Mouse (Mus musculus): ENCODE data around the gene Naga. TPM values are rescaled to one million over a fixed set of nuclear protein-coding genes. Genes with fewer than 3 reads are reported as not detected.

Naga gene
- polyA plus RNA-seq, 1 experiment from 2014 or later = 35.9 TPM

GRCm38 (mm10) chr15:82354126-82354945 is 15.6 kb upstream of the Naga start, which contains the start of gene Ndufa6:
TSS of gene Ndufa6 (minus strand) at chr15:82354322.
- DNase-seq (ENCODE audit: low spot score) = peak; percentile 99

- no peak for DNase-seq (ENCODE audit: low spot score)
These were observed 15.0 kb upstream of the Naga start for GRCm38 (mm10) chr15:82353745-82354113.

- peak; percentile 36 for DNase-seq (ENCODE audit: low spot score)
These were observed 14.5 kb upstream of the Naga start for GRCm38 (mm10) chr15:82353078-82353744.

- DNase-seq (ENCODE audit: low spot score) = no peak
These were observed 12.8 kb upstream of the Naga start for GRCm38 (mm10) chr15:82351480-82351879.

- no peak for DNase-seq (ENCODE audit: low spot score)
These were observed 11.6 kb upstream of the Naga start for GRCm38 (mm10) chr15:82350349-82350748.

GRCm38 (mm10) chr15:82348999-82349341 is 10.2 kb upstream of the Naga start:
- no peak for DNase-seq (ENCODE audit: low spot score)

GRCm38 (mm10) chr15:82348258-82348998 is 9.7 kb upstream of the Naga start:
- DNase-seq (ENCODE audit: low spot score) = no peak

- no peak for DNase-seq (ENCODE audit: low spot score)
These were observed 9.1 kb upstream of the Naga start for GRCm38 (mm10) chr15:82347852-82348251.

- no peak for DNase-seq (ENCODE audit: low spot score)
These were observed 8.6 kb upstream of the Naga start for GRCm38 (mm10) chr15:82347303-82347676.

- DNase-seq (ENCODE audit: low spot score) = no peak
These were observed 8.0 kb upstream of the Naga start for GRCm38 (mm10) chr15:82346580-82347302.

GRCm38 (mm10) chr15:82345820-82346470 is 7.2 kb upstream of the Naga start:
- peak; percentile 99 for DNase-seq (ENCODE audit: low spot score)

GRCm38 (mm10) chr15:82344971-82345370 is 6.2 kb upstream of the Naga start:
- no peak for DNase-seq (ENCODE audit: low spot score)

GRCm38 (mm10) chr15:82343368-82344287 is 4.9 kb upstream of the Naga start:
- DNase-seq (ENCODE audit: low spot score) = no peak

- DNase-seq (ENCODE audit: low spot score) = no peak
These were observed 3.8 kb upstream of the Naga start for GRCm38 (mm10) chr15:82342543-82342935.

GRCm38 (mm10) chr15:82341675-82342542 is 3.2 kb upstream of the Naga start:
- peak; percentile 60 for DNase-seq (ENCODE audit: low spot score)

- no peak for DNase-seq (ENCODE audit: low spot score)
These were observed 2.3 kb upstream of the Naga start for GRCm38 (mm10) chr15:82341036-82341501.

GRCm38 (mm10) chr15:82340414-82341035 is 1.8 kb upstream of the Naga start:
- no peak for DNase-seq (ENCODE audit: low spot score)

GRCm38 (mm10) chr15:82339634-82340254 is 1.0 kb upstream of the Naga start:
- DNase-seq (ENCODE audit: low spot score) = no peak
